Mouse (Mus musculus): ENCODE data around the gene Atg4d. TPM values are rescaled to one million over a fixed set of nuclear protein-coding genes. Genes with fewer than 3 reads are reported as not detected.

Gene Atg4d
- polyA plus RNA-seq, 1 experiment, result 39.8 TPM

- TF ChIP-seq MAX (IDR thresholded peaks at IDR 0.05; ENCODE audit: low read depth), result no peak
- no peak for TF ChIP-seq E2F4 (IDR thresholded peaks at IDR 0.05; ENCODE audit: insufficient read depth)
- no peak for TF ChIP-seq POLR2AphosphoS2 (IDR thresholded peaks at IDR 0.05; ENCODE audit: insufficient read length, low read depth)
- no peak for TF ChIP-seq REST (IDR thresholded peaks at IDR 0.05; ENCODE audit: insufficient read depth, insufficient read length)
- TF ChIP-seq MYOG (IDR thresholded peaks at IDR 0.05; ENCODE audit: control insufficient read depth in 1 of 3, insufficient read depth in 1 of 3, insufficient read length in 2 of 3, low read depth in 2 of 3), result no peak
- TF ChIP-seq TCF3 (IDR thresholded peaks at IDR 0.05; ENCODE audit: insufficient read length, low read depth), result no peak
- no peak for TF ChIP-seq SRF (IDR thresholded peaks at IDR 0.05; ENCODE audit: control insufficient read depth, insufficient read length, low read depth)
- no peak for TF ChIP-seq TCF12 (IDR thresholded peaks at IDR 0.05; ENCODE audit: insufficient read depth, poor library complexity, severe bottlenecking)
- no peak for TF ChIP-seq MYOD1 (IDR thresholded peaks at IDR 0.05; ENCODE audit: control insufficient read depth in 1 of 3, insufficient read length in 2 of 3, low read depth in 2 of 3)
- TF ChIP-seq CEBPB (IDR thresholded peaks at IDR 0.05; ENCODE audit: insufficient read depth, poor library complexity, severe bottlenecking), result no peak
- TF ChIP-seq POLR2A (IDR thresholded peaks at IDR 0.05; ENCODE audit: insufficient read length, low read depth), result no peak
- no peak for TF ChIP-seq USF1 (IDR thresholded peaks at IDR 0.05; ENCODE audit: low read depth)
- Histone ChIP-seq H3K27me3 (ENCODE audit: control insufficient read depth, insufficient read depth, insufficient read length) (no peaks in the 10 kb centered on the region), H3K4me3 (no peak overlapping the region), H3K4me2 (ENCODE audit: low read depth) (no peak overlapping the region), H3K36me3 (ENCODE audit: control insufficient read depth, insufficient read depth) (no peaks in the 10 kb centered on the region), H3ac (ENCODE audit: control insufficient read depth, insufficient read length) (no peak overlapping the region), H3K79me2 (ENCODE audit: control insufficient read depth, insufficient read depth) (no peaks in the 10 kb centered on the region)
These were observed 37.8 kb upstream of the Atg4d start for GRCm38 (mm10) chr9:21227342-21227741.

- Histone ChIP-seq H3K79me2 (ENCODE audit: control insufficient read depth, insufficient read depth) (peaks cover 9% of the 10 kb centered on the region), H3K36me3 (ENCODE audit: control insufficient read depth, insufficient read depth) (no peaks in the 10 kb centered on the region), H3K4me2 (ENCODE audit: low read depth) (no peak overlapping the region), H3ac (ENCODE audit: control insufficient read depth, insufficient read length) (no peak overlapping the region), H3K27me3 (ENCODE audit: control insufficient read depth, insufficient read depth, insufficient read length) (no peaks in the 10 kb centered on the region), H3K4me3 (no peak overlapping the region)
- TF ChIP-seq POLR2A (IDR thresholded peaks at IDR 0.05; ENCODE audit: insufficient read length, low read depth), result no peak
- peak; percentile 39 for TF ChIP-seq POLR2AphosphoS2 (IDR thresholded peaks at IDR 0.05; ENCODE audit: insufficient read length, low read depth)
These were observed 33.5 kb upstream of the Atg4d start for GRCm38 (mm10) chr9:21231551-21231950.

GRCm38 (mm10) chr9:21232867-21233266, 32.2 kb upstream of the Atg4d start:
- H3ac ChIP-seq (ENCODE audit: control insufficient read depth, insufficient read length), result no peak overlapping the region
- no peaks in the 10 kb centered on the region for H3K27me3 ChIP-seq (ENCODE audit: control insufficient read depth, insufficient read depth, insufficient read length)
- no peak for TF ChIP-seq TCF12 (IDR thresholded peaks at IDR 0.05; ENCODE audit: insufficient read depth, poor library complexity, severe bottlenecking)
- no peak for TF ChIP-seq E2F4 (IDR thresholded peaks at IDR 0.05; ENCODE audit: insufficient read depth)
- TF ChIP-seq POLR2AphosphoS2 (IDR thresholded peaks at IDR 0.05; ENCODE audit: insufficient read length, low read depth), result no peak
- TF ChIP-seq POLR2A (IDR thresholded peaks at IDR 0.05; ENCODE audit: insufficient read length, low read depth), result no peak
- no peak for TF ChIP-seq CEBPB (IDR thresholded peaks at IDR 0.05; ENCODE audit: insufficient read depth, poor library complexity, severe bottlenecking)
- no peak for TF ChIP-seq MAX (IDR thresholded peaks at IDR 0.05; ENCODE audit: low read depth)
- TF ChIP-seq TCF3 (IDR thresholded peaks at IDR 0.05; ENCODE audit: insufficient read length, low read depth), result no peak
- TF ChIP-seq USF1 (IDR thresholded peaks at IDR 0.05; ENCODE audit: low read depth), result no peak
- no peak for TF ChIP-seq MYOG (IDR thresholded peaks at IDR 0.05; ENCODE audit: control insufficient read depth in 1 of 3, insufficient read depth in 1 of 3, insufficient read length in 2 of 3, low read depth in 2 of 3)
- TF ChIP-seq REST (IDR thresholded peaks at IDR 0.05; ENCODE audit: insufficient read depth, insufficient read length), result no peak
- no peak for TF ChIP-seq MYOD1 (IDR thresholded peaks at IDR 0.05; ENCODE audit: control insufficient read depth in 1 of 3, insufficient read length in 2 of 3, low read depth in 2 of 3)
- TF ChIP-seq SRF (IDR thresholded peaks at IDR 0.05; ENCODE audit: control insufficient read depth, insufficient read length, low read depth), result no peak
- no peaks in the 10 kb centered on the region for H3K36me3 ChIP-seq (ENCODE audit: control insufficient read depth, insufficient read depth)
- H3K4me2 ChIP-seq (ENCODE audit: low read depth), result no peak overlapping the region
- no peak overlapping the region for H3K4me3 ChIP-seq
- H3K79me2 ChIP-seq (ENCODE audit: control insufficient read depth, insufficient read depth), result peaks cover 19% of the 10 kb centered on the region

- Histone ChIP-seq H3K79me2 (ENCODE audit: control insufficient read depth, insufficient read depth) (peaks cover 23% of the 10 kb centered on the region), H3ac (ENCODE audit: control insufficient read depth, insufficient read length) (no peak overlapping the region), H3K4me3 (no peak overlapping the region), H3K27me3 (ENCODE audit: control insufficient read depth, insufficient read depth, insufficient read length) (no peaks in the 10 kb centered on the region), H3K4me2 (ENCODE audit: low read depth) (no peak overlapping the region), H3K36me3 (ENCODE audit: control insufficient read depth, insufficient read depth) (no peaks in the 10 kb centered on the region)
- TF ChIP-seq SRF (IDR thresholded peaks at IDR 0.05; ENCODE audit: control insufficient read depth, insufficient read length, low read depth), result no peak
- no peak for TF ChIP-seq MAX (IDR thresholded peaks at IDR 0.05; ENCODE audit: low read depth)
- no peak for TF ChIP-seq CEBPB (IDR thresholded peaks at IDR 0.05; ENCODE audit: insufficient read depth, poor library complexity, severe bottlenecking)
- no peak for TF ChIP-seq MYOD1 (IDR thresholded peaks at IDR 0.05; ENCODE audit: control insufficient read depth in 1 of 3, insufficient read length in 2 of 3, low read depth in 2 of 3)
- TF ChIP-seq POLR2A (IDR thresholded peaks at IDR 0.05; ENCODE audit: insufficient read length, low read depth), result no peak
- TF ChIP-seq POLR2AphosphoS2 (IDR thresholded peaks at IDR 0.05; ENCODE audit: insufficient read length, low read depth), result no peak
- no peak for TF ChIP-seq REST (IDR thresholded peaks at IDR 0.05; ENCODE audit: insufficient read depth, insufficient read length)
- TF ChIP-seq MYOG (IDR thresholded peaks at IDR 0.05; ENCODE audit: control insufficient read depth in 1 of 3, insufficient read depth in 1 of 3, insufficient read length in 2 of 3, low read depth in 2 of 3), result no peak
- no peak for TF ChIP-seq E2F4 (IDR thresholded peaks at IDR 0.05; ENCODE audit: insufficient read depth)
- TF ChIP-seq USF1 (IDR thresholded peaks at IDR 0.05; ENCODE audit: low read depth), result no peak
- TF ChIP-seq TCF12 (IDR thresholded peaks at IDR 0.05; ENCODE audit: insufficient read depth, poor library complexity, severe bottlenecking), result no peak
- TF ChIP-seq TCF3 (IDR thresholded peaks at IDR 0.05; ENCODE audit: insufficient read length, low read depth), result no peak
These were observed 31.7 kb upstream of the Atg4d start for GRCm38 (mm10) chr9:21233366-21233765.

GRCm38 (mm10) chr9:21233805-21234204, 31.3 kb upstream of the Atg4d start:
- TF ChIP-seq POLR2AphosphoS2 (IDR thresholded peaks at IDR 0.05; ENCODE audit: insufficient read length, low read depth), result no peak
- no peak for TF ChIP-seq TCF12 (IDR thresholded peaks at IDR 0.05; ENCODE audit: insufficient read depth, poor library complexity, severe bottlenecking)
- no peak for TF ChIP-seq SRF (IDR thresholded peaks at IDR 0.05; ENCODE audit: control insufficient read depth, insufficient read length, low read depth)
- TF ChIP-seq E2F4 (IDR thresholded peaks at IDR 0.05; ENCODE audit: insufficient read depth), result no peak
- no peak for TF ChIP-seq POLR2A (IDR thresholded peaks at IDR 0.05; ENCODE audit: insufficient read length, low read depth)
- Histone ChIP-seq H3K4me3 (no peak overlapping the region), H3K4me2 (ENCODE audit: low read depth) (no peak overlapping the region), H3K27me3 (ENCODE audit: control insufficient read depth, insufficient read depth, insufficient read length) (no peaks in the 10 kb centered on the region), H3K79me2 (ENCODE audit: control insufficient read depth, insufficient read depth) (peaks cover 23% of the 10 kb centered on the region), H3ac (ENCODE audit: control insufficient read depth, insufficient read length) (no peak overlapping the region), H3K36me3 (ENCODE audit: control insufficient read depth, insufficient read depth) (no peaks in the 10 kb centered on the region)

Data from myocyte (in vitro differentiated cells).